Mouse (Mus musculus) heart, embryonic 14.5 days (tissue): ENCODE data around the gene H2al1h. TPM values are rescaled to one million over a fixed set of nuclear protein-coding genes. Genes with fewer than 3 reads are reported as not detected.

Experiments
- ATAC-seq: fragments of 200-750 bp; cut with Nextera tagmentation; 2 replicates; pipeline ENCODE4 v1.8.0; 2017; ENCODE audit warnings: low read depth, moderate TSS enrichment; ENCODE audit not compliant: insufficient number of reproducible peaks, insufficient read depth, low FRiP score
- H3K27ac ChIP-seq, 2 experiments: fragments of 200-500 bp in 1 of 2; fragments of 300-500 bp in 1 of 2; sonication (generic) in 1 of 2; replicated peaks in 1 of 2; 2 replicates each; pipeline ENCODE4 v1.5.1; 2012 to 2014; ENCODE audit warnings: low read depth in 2 of 2, low read length in 2 of 2, control low read depth in 1 of 2, mild to moderate bottlenecking in 1 of 2, mixed read lengths in 1 of 2; ENCODE audit not compliant: control insufficient read depth in 1 of 2, insufficient read depth in 1 of 2
- H3K27me3 ChIP-seq: fragments of 300-500 bp; sonication (generic); 2 replicates; pipeline ENCODE4 v1.6.1; 2014; ENCODE audit warnings: mild to moderate bottlenecking, low read length, control low read depth; ENCODE audit not compliant: control insufficient read depth, insufficient read depth
- H3K36me3 ChIP-seq: fragments of 300-500 bp; sonication (generic); 2 replicates; pipeline ENCODE4 v1.6.1; 2014; ENCODE audit warnings: mild to moderate bottlenecking, control low read depth, low read length, mixed read lengths; ENCODE audit not compliant: control insufficient read depth, insufficient read depth
- H3K4me1 ChIP-seq, 2 experiments: fragments of 200-500 bp in 1 of 2; fragments of 300-500 bp in 1 of 2; sonication (generic) in 1 of 2; 2 replicates each; pipeline ENCODE4 v1.6.1; 2012 to 2014; ENCODE audit warnings: low read length in 2 of 2, control low read depth in 1 of 2, mixed read lengths in 1 of 2; ENCODE audit not compliant: control insufficient read depth in 2 of 2, insufficient read depth in 2 of 2
- H3K4me2 ChIP-seq: fragments of 300-500 bp; sonication (generic); 2 replicates; pipeline ENCODE4 v1.6.1; 2014; ENCODE audit warnings: mild to moderate bottlenecking, low read length
- H3K4me3 ChIP-seq, 2 experiments: fragments of 200-500 bp in 1 of 2; fragments of 300-500 bp in 1 of 2; sonication (generic) in 1 of 2; 2 replicates each; pipeline ENCODE4 v1.5.1; 2012 to 2014; ENCODE audit warnings: low read length in 2 of 2, mild to moderate bottlenecking in 2 of 2, control low read depth in 1 of 2, low read depth in 1 of 2, moderate library complexity in 1 of 2; ENCODE audit not compliant: control insufficient read depth in 1 of 2, insufficient read depth in 1 of 2
- H3K9ac ChIP-seq: fragments of 300-500 bp; sonication (generic); 2 replicates; pipeline ENCODE4 v1.6.1; 2014; ENCODE audit warnings: mild to moderate bottlenecking, low read length
- H3K9me3 ChIP-seq: fragments of 300-500 bp; sonication (generic); 2 replicates; pipeline ENCODE4 v1.6.1; 2016; ENCODE audit warnings: low read length, control low read depth; ENCODE audit not compliant: control insufficient read depth
- WGBS: fragments of 180-500 bp; shearing (Covaris S2); extraction: QIAGEN DNeasy Blood & Tissue Kit; methylation state at CpG from one replicate; pipeline ENCODE4 v1.1.7; 2014; 5-methylcytosine and 5-hydroxymethylcytosine counted together
- polyA plus RNA-seq: library from polyadenylated mRNA; unstranded; fragments of >200 nt; fragmentation: Nextera tagmentation; extraction: Ambion mirVana; gene quantifications from 2 replicates; pipeline ENCODE4 v1.2.1, GENCODE M21; 2014

Gene H2al1h
- polyA plus RNA-seq, 1 experiment from 2014 or later, result not detected

DNA sequence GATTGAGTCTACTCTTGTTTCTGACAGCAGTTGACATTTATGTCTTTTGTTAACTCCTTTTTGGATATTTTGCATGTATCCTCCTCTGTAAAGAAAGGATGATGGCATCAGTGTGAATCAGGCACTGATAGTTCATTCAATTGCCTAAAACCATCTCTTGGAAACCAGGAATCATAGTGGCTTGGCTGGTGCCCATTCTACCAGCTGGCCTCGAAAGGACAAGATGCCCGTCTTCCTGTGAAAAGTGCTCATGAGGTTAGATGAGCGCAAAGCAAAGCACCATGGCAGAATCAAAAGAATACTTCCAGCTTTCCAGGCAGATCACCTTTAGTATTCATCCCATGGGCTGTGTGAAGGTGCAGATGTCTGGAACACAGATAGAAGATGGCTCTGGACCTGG, 25.5 kb downstream of the H2al1h start:
- ATAC-seq, result no peak
- 78% methylated on average over 3 of the region's 3 CpGs for WGBS
- Histone ChIP-seq H3K27ac (no peak overlapping the region), H3K4me3 (no peak overlapping the region), H3K9me3 (no peaks in the 10 kb centered on the region), H3K9ac (no peak overlapping the region), H3K36me3 (no peaks in the 10 kb centered on the region), H3K27me3 (no peaks in the 10 kb centered on the region), H3K4me1 (no peaks in the 10 kb centered on the region), H3K4me2 (no peak overlapping the region)

GRCm38 (mm10) chrX:11360823-11361222, 39.5 kb downstream of the H2al1h start:
- no peaks in the 10 kb centered on the region for H3K36me3 ChIP-seq
- H3K4me1 ChIP-seq, result no peaks in the 10 kb centered on the region
- H3K9me3 ChIP-seq, result no peaks in the 10 kb centered on the region
- no peak overlapping the region for H3K4me3 ChIP-seq
- H3K27me3 ChIP-seq, result peaks cover 5% of the 10 kb centered on the region; the same call in 1 of the 2 replicates
- no peak for ATAC-seq
- H3K4me2 ChIP-seq, result no peak overlapping the region
- no peak overlapping the region for H3K9ac ChIP-seq
- no peak overlapping the region for H3K27ac ChIP-seq
- WGBS, result 79% methylated on average over 6 of the region's 6 CpGs

DNA sequence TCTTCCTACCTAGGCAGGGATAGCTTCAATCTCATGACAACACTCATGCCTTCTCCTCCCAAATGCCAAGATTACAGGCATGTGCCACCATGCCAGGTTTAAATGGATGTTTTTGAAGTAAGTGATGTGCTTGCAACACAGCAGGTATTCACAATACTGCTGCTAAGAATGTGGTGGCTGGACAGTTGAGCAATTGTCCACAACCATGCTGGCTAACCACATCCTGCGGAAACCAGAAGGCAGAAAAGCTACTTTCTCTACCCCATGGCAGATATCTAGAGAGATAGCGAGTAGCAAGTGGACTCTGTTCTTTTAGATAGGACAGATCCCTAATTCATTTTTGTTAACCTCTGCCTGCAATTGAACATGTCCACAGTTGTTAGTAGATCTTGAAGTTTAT, 40.0 kb downstream of the H2al1h start:
- WGBS, result 83% methylated on average over 2 of the region's 2 CpGs
- H3K9ac ChIP-seq, result no peak overlapping the region
- H3K36me3 ChIP-seq, result no peaks in the 10 kb centered on the region
- H3K4me3 ChIP-seq, result no peak overlapping the region
- H3K4me2 ChIP-seq, result no peak overlapping the region
- no peak for ATAC-seq
- no peak overlapping the region for H3K27ac ChIP-seq
- H3K9me3 ChIP-seq, result no peaks in the 10 kb centered on the region
- H3K27me3 ChIP-seq, result peaks cover 5% of the 10 kb centered on the region; the same call in 1 of the 2 replicates
- H3K4me1 ChIP-seq, result no peaks in the 10 kb centered on the region

- Histone ChIP-seq H3K4me1 (no peaks in the 10 kb centered on the region), H3K9ac (no peak overlapping the region), H3K4me2 (no peak overlapping the region), H3K9me3 (no peaks in the 10 kb centered on the region), H3K4me3 (no peak overlapping the region), H3K27ac (no peak overlapping the region), H3K36me3 (no peaks in the 10 kb centered on the region), H3K27me3 (peaks cover 5% of the 10 kb centered on the region; the same call in 1 of the 2 replicates)
- no peak for ATAC-seq
- WGBS, result 59% methylated on average over 6 of the region's 6 CpGs
Observed at GRCm38 (mm10) chrX:11363890-11364289, 42.6 kb downstream of the H2al1h start.

DNA sequence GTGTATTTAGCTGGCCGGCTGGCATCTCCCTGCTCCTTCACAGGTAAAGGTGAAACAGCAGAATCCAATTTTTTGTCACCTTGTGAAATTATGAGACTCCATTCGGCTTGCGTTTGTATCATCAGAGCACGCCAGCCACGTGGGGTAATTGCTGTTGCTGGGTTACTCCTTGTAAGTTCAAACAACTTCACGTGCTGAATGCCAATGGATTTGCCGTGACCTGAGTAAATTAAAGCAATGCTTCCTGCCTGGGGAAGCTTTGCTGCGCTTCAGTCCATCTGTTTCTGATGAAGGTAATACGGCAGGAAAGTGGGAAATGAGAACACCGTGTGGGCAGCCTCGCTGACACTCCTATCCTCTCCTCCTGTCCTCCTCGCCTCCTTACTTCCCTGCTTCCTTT, 43.9 kb downstream of the H2al1h start:
- no peaks in the 10 kb centered on the region for H3K4me1 ChIP-seq
- no peak overlapping the region for H3K4me3 ChIP-seq
- H3K9ac ChIP-seq, result no peak overlapping the region
- no peaks in the 10 kb centered on the region for H3K36me3 ChIP-seq
- H3K4me2 ChIP-seq, result no peak overlapping the region
- no peak overlapping the region for H3K27ac ChIP-seq
- peaks cover 5% of the 10 kb centered on the region; the same call in 1 of the 2 replicates for H3K27me3 ChIP-seq
- no peaks in the 10 kb centered on the region for H3K9me3 ChIP-seq
- 70% methylated on average over 11 of the region's 12 CpGs for WGBS
- ATAC-seq, result no peak

Other genes starting within 250 kb of the H2al1h start
- gene H2al1a, start 22.2 kb upstream of the H2al1h start, polyA plus RNA-seq, result not detected in 2 replicates
- gene H2al1b, start 19.1 kb upstream of the H2al1h start, polyA plus RNA-seq, result not detected in 2 replicates
- not detected in 2 replicates for gene H2al1c, start 15.8 kb upstream of the H2al1h start, polyA plus RNA-seq
- not detected in 2 replicates for gene H2al1d, start 12.7 kb upstream of the H2al1h start, polyA plus RNA-seq
- gene H2al1e, start 9.6 kb upstream of the H2al1h start, polyA plus RNA-seq, result not detected in 2 replicates
- gene H2al1f, start 6.3 kb upstream of the H2al1h start, polyA plus RNA-seq, result not detected in 2 replicates
- gene H2al1g, start 3.2 kb upstream of the H2al1h start, polyA plus RNA-seq, result not detected in 2 replicates
- gene H2al1i, start 3.2 kb downstream of the H2al1h start, polyA plus RNA-seq, result not detected in 2 replicates
- gene H2al1j, start 6.3 kb downstream of the H2al1h start, polyA plus RNA-seq, result not detected in 2 replicates